Mouse (Mus musculus): ENCODE results near the gene 3100002H09Rik.

- TF ChIP-seq POLR2A (IDR thresholded peaks at IDR 0.05; ENCODE audit: borderline replicate concordance, low read depth, low read length) = no peak
- TF ChIP-seq CTCF (IDR thresholded peaks at IDR 0.05; ENCODE audit: low read depth, low read length) = no peak
Measured at GRCm38 (mm10) chr4:124639715-124640114, 29.1 kb upstream of the 3100002H09Rik start.

Measured in bone marrow macrophage, adult 2 months (primary cell).